Comparison of ENCODE assay signal across 8 mouse cellular contexts in the genomic region with DNA sequence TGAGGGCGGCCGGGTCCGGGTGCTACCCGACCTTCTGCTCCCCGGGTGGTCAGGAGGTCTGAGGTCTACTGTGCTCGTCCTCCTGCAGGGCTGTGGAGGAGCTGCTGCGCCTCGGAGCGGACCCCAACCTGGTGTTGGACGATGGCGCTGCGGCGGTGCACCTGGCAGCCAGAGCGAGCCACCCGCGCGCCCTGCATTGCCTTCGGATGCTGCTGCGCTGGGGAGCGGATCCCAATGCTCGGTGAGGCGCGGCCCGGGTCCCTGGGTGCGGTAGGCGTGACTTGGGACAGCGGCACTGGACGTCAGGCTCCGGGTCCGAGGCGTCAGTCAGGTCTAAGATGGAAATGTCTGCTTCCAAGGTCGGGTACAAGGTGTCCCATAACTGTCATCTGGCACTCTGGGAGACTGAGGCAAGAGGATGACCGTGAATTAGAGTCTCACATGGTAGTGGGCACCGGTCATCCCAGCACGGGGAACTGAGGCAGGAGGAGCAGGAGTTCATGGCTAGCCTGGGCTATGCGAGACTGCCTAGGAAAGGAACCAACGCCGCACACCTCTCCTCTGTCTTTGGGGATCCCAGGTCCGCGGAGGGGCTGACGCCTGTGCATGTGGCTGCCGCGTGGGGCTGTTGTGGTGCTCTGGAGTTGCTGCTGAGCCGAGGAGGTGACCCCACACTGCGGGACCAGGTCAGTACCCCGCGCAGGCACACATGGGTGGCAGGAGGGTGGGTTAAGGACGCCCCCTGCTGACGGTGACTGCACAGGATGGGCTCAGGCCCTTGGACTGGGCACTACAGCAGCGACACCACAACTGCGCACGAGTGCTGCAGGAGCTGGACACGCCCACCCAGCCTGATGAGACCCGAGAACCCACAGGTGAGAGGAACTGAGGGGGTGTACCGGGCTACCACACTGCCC. TPM values are rescaled to one million over a fixed set of nuclear protein-coding genes. Genes with fewer than 3 reads are reported as not detected.
A peak's percentile ranks its signal among the peaks of the same experiment; 100 is the strongest.
DNase-seq lines count a peak whose midpoint lies in the region; ATAC-seq and TF ChIP-seq lines count a peak whose summit lies in the region.

No protein-coding gene starts in this region.

- peak; percentile 83 for TF ChIP-seq CTCF in stomach, postnatal 0 days (IDR thresholded peaks at IDR 0.05; ENCODE audit: low read depth)

- peak; percentile 52 for ATAC-seq in hindbrain, embryonic 14.5 days (ENCODE audit: low FRiP score)
- peak; percentile 61 for ATAC-seq in midbrain, embryonic 15.5 days (replicated peaks)
- peak; percentile 68 for ATAC-seq in stomach, postnatal 0 days (ENCODE audit: low FRiP score, low TSS enrichment)

- DNase-seq in gastrocnemius, adult 18-20 months (ENCODE audit: low spot score): peak; percentile 43
- no peak for DNase-seq in gastrocnemius, postnatal 25 days
- peak; percentile 21 for DNase-seq in brain, adult 2 months (ENCODE audit: low read depth, low spot score)
- DNase-seq in forebrain, embryonic 10.5 days (ENCODE audit: extremely low spot score, low spot score): peak; percentile 81
- DNase-seq in hindbrain, embryonic 14.5 days (ENCODE audit: low spot score): no peak
- peak; percentile 88 for DNase-seq in liver
- DNase-seq in stomach, postnatal 0 days (ENCODE audit: low spot score): peak; percentile 82

- no peak for TF ChIP-seq EP300 in stomach, postnatal 0 days (optimal IDR thresholded peaks at IDR 0.05)

- peak overlapping the region; percentile 43; the same call in 1 of the 2 replicates for H3K9ac ChIP-seq in hindbrain, embryonic 14.5 days
- H3K9ac ChIP-seq in midbrain, embryonic 15.5 days: 0 out of 2 replicates have a peak overlapping the region, but pooled peaks have one; percentile 6
- H3K9ac ChIP-seq in stomach, postnatal 0 days (ENCODE audit: low read length): peak overlapping the region; percentile 50

- no peaks in the 10 kb centered on the region for H3K9me3 ChIP-seq in forebrain, embryonic 10.5 days
- H3K9me3 ChIP-seq in hindbrain, embryonic 14.5 days (ENCODE audit: control insufficient read depth, low read length): no peaks in the 10 kb centered on the region
- no peaks in the 10 kb centered on the region for H3K9me3 ChIP-seq in midbrain, embryonic 15.5 days
- H3K9me3 ChIP-seq in stomach, postnatal 0 days (ENCODE audit: control insufficient read depth, low read length): no peaks in the 10 kb centered on the region

- peak overlapping the region; percentile 92 for H3K27ac ChIP-seq in forebrain, embryonic 10.5 days
- no peak overlapping the region for H3K27ac ChIP-seq in hindbrain, embryonic 14.5 days
- no peak overlapping the region for H3K27ac ChIP-seq in midbrain, embryonic 15.5 days
- H3K27ac ChIP-seq in stomach, postnatal 0 days (replicated peaks): no peak overlapping the region

- H3K4me2 ChIP-seq in hindbrain, embryonic 14.5 days (replicated peaks): peak overlapping the region; percentile 65
- H3K4me2 ChIP-seq in midbrain, embryonic 15.5 days: peak overlapping the region; percentile 85
- H3K4me2 ChIP-seq in stomach, postnatal 0 days (replicated peaks; ENCODE audit: low read depth): peak overlapping the region; percentile 92

- H3K4me3 ChIP-seq in forebrain, embryonic 10.5 days: peak overlapping the region; percentile 73
- peak overlapping the region; percentile 33 for H3K4me3 ChIP-seq in hindbrain, embryonic 14.5 days (replicated peaks; ENCODE audit: low read length)
- peak overlapping the region; percentile 42 for H3K4me3 ChIP-seq in midbrain, embryonic 15.5 days
- H3K4me3 ChIP-seq in stomach, postnatal 0 days (ENCODE audit: low read depth, low read length): peak overlapping the region; percentile 58

- peaks cover 30% of the 10 kb centered on the region for H3K4me1 ChIP-seq in forebrain, embryonic 10.5 days
- H3K4me1 ChIP-seq in hindbrain, embryonic 14.5 days (replicated peaks; ENCODE audit: control insufficient read depth, insufficient read depth, low read length): peaks cover 13% of the 10 kb centered on the region; the same call in 1 of the 2 replicates
- H3K4me1 ChIP-seq in midbrain, embryonic 15.5 days: peaks cover 18% of the 10 kb centered on the region
- peaks cover 11% of the 10 kb centered on the region for H3K4me1 ChIP-seq in stomach, postnatal 0 days (replicated peaks; ENCODE audit: control insufficient read depth, insufficient read depth)

- H3K27me3 ChIP-seq in forebrain, embryonic 10.5 days (ENCODE audit: poor library complexity, severe bottlenecking): no peaks in the 10 kb centered on the region
- H3K27me3 ChIP-seq in hindbrain, embryonic 14.5 days (ENCODE audit: control insufficient read depth, insufficient read depth, low read length): no peaks in the 10 kb centered on the region
- no peaks in the 10 kb centered on the region for H3K27me3 ChIP-seq in midbrain, embryonic 15.5 days (replicated peaks)
- no peaks in the 10 kb centered on the region for H3K27me3 ChIP-seq in stomach, postnatal 0 days (ENCODE audit: control insufficient read depth, insufficient read depth, low read length)

- WGBS in forebrain, embryonic 10.5 days: 1% methylated on average over 55 of the region's 55 CpGs
- WGBS in hindbrain, embryonic 14.5 days: 1% methylated on average over 55 of the region's 55 CpGs
- under 1% methylated on average over 55 of the region's 55 CpGs for WGBS in midbrain, embryonic 15.5 days
- under 1% methylated on average over 49 of the region's 55 CpGs for WGBS in stomach, postnatal 0 days

- H3K36me3 ChIP-seq in forebrain, embryonic 10.5 days (replicated peaks): peaks cover 51% of the 10 kb centered on the region
- H3K36me3 ChIP-seq in hindbrain, embryonic 14.5 days (replicated peaks; ENCODE audit: control insufficient read depth, insufficient read depth): no peaks in the 10 kb centered on the region
- H3K36me3 ChIP-seq in midbrain, embryonic 15.5 days (replicated peaks): no peaks in the 10 kb centered on the region
- peaks cover 3% of the 10 kb centered on the region for H3K36me3 ChIP-seq in stomach, postnatal 0 days (ENCODE audit: control insufficient read depth, insufficient read depth, low read length)

RNA-seq across cellular contexts. Expression of a gene that starts 0.5 kb away (rescaled TPM):
- not detected for total RNA-seq in gastrocnemius, adult 18-20 months (2021)
- under 1 TPM; 0.20 to 0.29 TPM for total RNA-seq in gastrocnemius, postnatal 25 days (2021)
- polyA plus RNA-seq in forebrain, embryonic 10.5 days (2016; fragmentation: Nextera tagmentation; extraction: Ambion mirVana): 47.3 and 51.2 TPM in 2 replicates
- 3.8 and 4.7 TPM in 2 replicates for polyA plus RNA-seq in hindbrain, embryonic 14.5 days (2014; fragmentation: Nextera tagmentation; extraction: Ambion mirVana)
- polyA plus RNA-seq in midbrain, embryonic 15.5 days (2015; fragmentation: Nextera tagmentation; extraction: Ambion mirVana): 6.5 and 6.7 TPM in 2 replicates
- polyA plus RNA-seq in stomach, postnatal 0 days (2015; fragmentation: Nextera tagmentation; extraction: Ambion mirVana): 5.0 and 6.4 TPM in 2 replicates

RNA-seq across cellular contexts. Expression of a gene that starts 9.7 kb away (rescaled TPM):
- 10 to 100 TPM; 63.4 to 71.9 TPM for total RNA-seq in gastrocnemius, adult 18-20 months (2021)
- total RNA-seq in gastrocnemius, postnatal 25 days (2021): 10 to 100 TPM; 59.2 to 71.2 TPM
- 106 and 108 TPM in 2 replicates for polyA plus RNA-seq in forebrain, embryonic 10.5 days (2016; fragmentation: Nextera tagmentation; extraction: Ambion mirVana)
- 88.2 and 89.7 TPM in 2 replicates for polyA plus RNA-seq in hindbrain, embryonic 14.5 days (2014; fragmentation: Nextera tagmentation; extraction: Ambion mirVana)
- polyA plus RNA-seq in midbrain, embryonic 15.5 days (2015; fragmentation: Nextera tagmentation; extraction: Ambion mirVana): 101 and 102 TPM in 2 replicates
- polyA plus RNA-seq in stomach, postnatal 0 days (2015; fragmentation: Nextera tagmentation; extraction: Ambion mirVana): 54.7 and 61.7 TPM in 2 replicates

RNA-seq across cellular contexts. Expression of a gene that starts 10.8 kb away (rescaled TPM):
- 1 to 10 TPM; 4.7 to 6.9 TPM for total RNA-seq in gastrocnemius, adult 18-20 months (2021)
- total RNA-seq in gastrocnemius, postnatal 25 days (2021): 1 to 10 TPM; 5.5 to 9.9 TPM
- 5.8 and 5.9 TPM in 2 replicates for polyA plus RNA-seq in forebrain, embryonic 10.5 days (2016; fragmentation: Nextera tagmentation; extraction: Ambion mirVana)
- polyA plus RNA-seq in hindbrain, embryonic 14.5 days (2014; fragmentation: Nextera tagmentation; extraction: Ambion mirVana): 4.7 and 6.0 TPM in 2 replicates
- polyA plus RNA-seq in midbrain, embryonic 15.5 days (2015; fragmentation: Nextera tagmentation; extraction: Ambion mirVana): 7.4 and 7.7 TPM in 2 replicates
- 4.1 and 4.5 TPM in 2 replicates for polyA plus RNA-seq in stomach, postnatal 0 days (2015; fragmentation: Nextera tagmentation; extraction: Ambion mirVana)

RNA-seq across cellular contexts. Expression of a gene that starts 24.6 kb away (rescaled TPM):
- 10 to 100 TPM; 20.8 to 22.4 TPM for total RNA-seq in gastrocnemius, adult 18-20 months (2021)
- 10 to 100 TPM; 21.6 to 21.7 TPM for total RNA-seq in gastrocnemius, postnatal 25 days (2021)
- 47.8 and 49.0 TPM in 2 replicates for polyA plus RNA-seq in forebrain, embryonic 10.5 days (2016; fragmentation: Nextera tagmentation; extraction: Ambion mirVana)
- 35.9 and 37.5 TPM in 2 replicates for polyA plus RNA-seq in hindbrain, embryonic 14.5 days (2014; fragmentation: Nextera tagmentation; extraction: Ambion mirVana)
- polyA plus RNA-seq in midbrain, embryonic 15.5 days (2015; fragmentation: Nextera tagmentation; extraction: Ambion mirVana): 25.0 and 28.7 TPM in 2 replicates
- 47.0 and 56.1 TPM in 2 replicates for polyA plus RNA-seq in stomach, postnatal 0 days (2015; fragmentation: Nextera tagmentation; extraction: Ambion mirVana)

RNA-seq across cellular contexts. Expression of a gene that starts 35.3 kb away (rescaled TPM):
- total RNA-seq in gastrocnemius, adult 18-20 months (2021): 1 to 10 TPM; 6.1 to 6.2 TPM
- total RNA-seq in gastrocnemius, postnatal 25 days (2021): 1 to 10 TPM; 6.9 to 8.0 TPM
- 3.5 and 4.0 TPM in 2 replicates for polyA plus RNA-seq in forebrain, embryonic 10.5 days (2016; fragmentation: Nextera tagmentation; extraction: Ambion mirVana)
- polyA plus RNA-seq in hindbrain, embryonic 14.5 days (2014; fragmentation: Nextera tagmentation; extraction: Ambion mirVana): 4.8 and 5.0 TPM in 2 replicates
- 6.5 and 6.8 TPM in 2 replicates for polyA plus RNA-seq in midbrain, embryonic 15.5 days (2015; fragmentation: Nextera tagmentation; extraction: Ambion mirVana)
- 8.2 and 9.1 TPM in 2 replicates for polyA plus RNA-seq in stomach, postnatal 0 days (2015; fragmentation: Nextera tagmentation; extraction: Ambion mirVana)

Comparison
In these comparisons a context has a peak if more than half of its experiments do, and no peak if none do; other contexts are left out.
1. DNase-seq: peak in gastrocnemius, adult 18-20 months (single experiment), brain, adult 2 months (single experiment), forebrain, embryonic 10.5 days (single experiment), liver (single experiment) and stomach, postnatal 0 days (single experiment); none in gastrocnemius, postnatal 25 days (single experiment) and hindbrain, embryonic 14.5 days (single experiment).
2. Peak in every context shown above with its lines, with median percentiles within 50 percentile points of each other: H3K4me3 ChIP-seq, ATAC-seq, H3K4me2 ChIP-seq and H3K9ac ChIP-seq.